Mouse (Mus musculus) erythroblast, embryonic 14.5 days (primary cell): ENCODE results near the gene Rnls. TPM values are rescaled to one million over a fixed set of nuclear protein-coding genes. Genes with fewer than 3 reads are reported as not detected.

Experiments
- H3K27me3 ChIP-seq: 2 replicates; pipeline ENCODE4 v1.6.1; 2012; ENCODE audit warnings: inconsistent platforms; ENCODE audit not compliant: control insufficient read depth
- H3K36me3 ChIP-seq: 2 replicates; pipeline ENCODE4 v1.6.1; 2012; ENCODE audit warnings: mild to moderate bottlenecking, inconsistent platforms; ENCODE audit not compliant: control insufficient read depth
- H3K4me1 ChIP-seq: 2 replicates; pipeline ENCODE4 v1.6.1; 2012; ENCODE audit warnings: inconsistent platforms; ENCODE audit not compliant: control insufficient read depth
- H3K4me3 ChIP-seq: replicated peaks from 2 replicates; pipeline ENCODE3; 2012; ENCODE audit warnings: moderate library complexity, mild to moderate bottlenecking, inconsistent platforms
- H3K9me3 ChIP-seq: 2 replicates; pipeline ENCODE4 v1.6.1; 2012; ENCODE audit warnings: low read length, inconsistent platforms, mixed read lengths; ENCODE audit not compliant: control insufficient read depth
- GATA1 ChIP-seq: IDR thresholded peaks from 2 replicates; pipeline ENCODE4 v1.6.1; 2012; ENCODE audit warnings: low read length, inconsistent platforms, mixed read lengths
- TAL1 ChIP-seq: IDR thresholded peaks from 3 replicates; pipeline ENCODE4 v1.6.1; 2012; ENCODE audit warnings: low read length, inconsistent platforms, mixed read lengths
- polyA plus RNA-seq: library from polyadenylated mRNA; stranded (reverse); fragments of >175 nt; gene quantifications from 2 replicates; pipeline ENCODE4 v1.2.3, GENCODE M21; 2012

Rnls gene
- polyA plus RNA-seq, 1 experiment, result 0.03 TPM

- Histone ChIP-seq H3K4me3 (no peak overlapping the region), H3K27me3 (no peaks in the 10 kb centered on the region), H3K36me3 (no peaks in the 10 kb centered on the region), H3K4me1 (no peaks in the 10 kb centered on the region), H3K9me3 (no peaks in the 10 kb centered on the region)
- TF ChIP-seq GATA1 (no peak), TAL1 (no peak)
Measured at GRCm38 (mm10) chr19:33217791-33218300, 174.2 kb downstream of the Rnls start.

DNA sequence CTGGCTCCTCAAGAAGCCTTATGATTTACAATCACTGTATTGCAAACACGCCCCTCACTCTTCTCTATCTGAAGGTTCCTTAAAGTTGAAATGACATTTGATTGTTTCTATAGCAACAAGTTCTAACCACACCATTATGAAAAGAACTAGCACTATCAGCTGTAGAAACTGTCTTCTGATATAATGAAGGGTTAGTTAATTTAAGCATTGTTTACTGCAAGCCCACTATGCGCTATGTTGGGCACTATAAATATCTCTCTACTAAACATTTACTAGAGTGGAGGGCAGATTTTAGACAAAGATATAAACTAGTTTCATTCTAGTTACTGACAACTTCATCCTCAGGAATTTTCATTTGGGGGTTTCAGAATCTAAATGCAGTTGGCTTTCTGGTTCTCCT is 182.4 kb downstream of the Rnls start:
- H3K9me3 ChIP-seq, result no peaks in the 10 kb centered on the region

GRCm38 (mm10) chr19:33207991-33208390 is 184.1 kb downstream of the Rnls start:
- H3K36me3 ChIP-seq, result no peaks in the 10 kb centered on the region
- no peaks in the 10 kb centered on the region for H3K9me3 ChIP-seq
- no peak for TF ChIP-seq TAL1
- TF ChIP-seq GATA1, result no peak
- H3K4me3 ChIP-seq, result no peak overlapping the region
- no peaks in the 10 kb centered on the region for H3K27me3 ChIP-seq
- no peaks in the 10 kb centered on the region for H3K4me1 ChIP-seq

More for the DNA sequence above, 182.4 kb downstream of the Rnls start:
- Histone ChIP-seq H3K4me3 (no peak overlapping the region), H3K36me3 (no peaks in the 10 kb centered on the region), H3K27me3 (no peaks in the 10 kb centered on the region), H3K4me1 (no peaks in the 10 kb centered on the region)
- TF ChIP-seq GATA1 (no peak), TAL1 (no peak)

GRCm38 (mm10) chr19:33205389-33205788 is 186.7 kb downstream of the Rnls start:
- no peak for TF ChIP-seq TAL1
- no peak overlapping the region for H3K4me3 ChIP-seq

GRCm38 (mm10) chr19:33202422-33202821 is 189.7 kb downstream of the Rnls start:
- H3K9me3 ChIP-seq, result no peaks in the 10 kb centered on the region
- H3K27me3 ChIP-seq, result no peaks in the 10 kb centered on the region
- no peak for TF ChIP-seq GATA1
- TF ChIP-seq TAL1, result no peak
- no peaks in the 10 kb centered on the region for H3K4me1 ChIP-seq
- H3K4me3 ChIP-seq, result no peak overlapping the region
- H3K36me3 ChIP-seq, result no peaks in the 10 kb centered on the region

More at GRCm38 (mm10) chr19:33205389-33205788, 186.7 kb downstream of the Rnls start:
- Histone ChIP-seq H3K4me1 (no peaks in the 10 kb centered on the region), H3K9me3 (no peaks in the 10 kb centered on the region), H3K36me3 (no peaks in the 10 kb centered on the region), H3K27me3 (no peaks in the 10 kb centered on the region)

- Histone ChIP-seq H3K4me1 (no peaks in the 10 kb centered on the region), H3K9me3 (no peaks in the 10 kb centered on the region), H3K4me3 (no peak overlapping the region), H3K27me3 (no peaks in the 10 kb centered on the region), H3K36me3 (no peaks in the 10 kb centered on the region)
- no peak for TF ChIP-seq TAL1
Measured at GRCm38 (mm10) chr19:33201181-33201580, 190.9 kb downstream of the Rnls start.

DNA sequence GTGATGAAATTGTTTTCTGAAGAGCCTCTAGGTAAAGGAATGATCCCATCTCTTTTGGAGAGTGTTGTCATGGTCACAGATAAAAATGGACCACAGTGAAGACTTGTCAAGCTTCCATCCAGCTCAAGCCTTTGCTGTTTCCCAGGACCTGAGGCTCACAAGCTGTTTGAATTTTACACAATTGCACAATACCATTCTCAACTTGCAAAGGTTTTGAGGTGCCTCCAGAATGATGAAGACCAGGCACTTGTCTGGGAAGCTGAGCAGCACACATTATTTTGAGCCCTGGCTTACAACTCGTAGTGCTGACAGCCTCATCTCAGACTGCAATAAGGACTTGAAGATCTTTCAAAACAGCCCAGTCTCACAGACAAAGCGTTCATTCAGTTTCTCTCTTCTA is 200.0 kb downstream of the Rnls start:
- H3K4me1 ChIP-seq, result no peaks in the 10 kb centered on the region
- H3K9me3 ChIP-seq, result no peaks in the 10 kb centered on the region
- no peaks in the 10 kb centered on the region for H3K36me3 ChIP-seq
- H3K4me3 ChIP-seq, result no peak overlapping the region
- no peaks in the 10 kb centered on the region for H3K27me3 ChIP-seq
- no peak for TF ChIP-seq GATA1
- no peak for TF ChIP-seq TAL1

- TF ChIP-seq GATA1 (no peak), TAL1 (no peak)
- H3K9me3 ChIP-seq, result no peaks in the 10 kb centered on the region
- no peak overlapping the region for H3K4me3 ChIP-seq
- H3K4me1 ChIP-seq, result no peaks in the 10 kb centered on the region
- no peaks in the 10 kb centered on the region for H3K36me3 ChIP-seq
- no peaks in the 10 kb centered on the region for H3K27me3 ChIP-seq
Measured at GRCm38 (mm10) chr19:33188766-33189165, 203.3 kb downstream of the Rnls start.

DNA sequence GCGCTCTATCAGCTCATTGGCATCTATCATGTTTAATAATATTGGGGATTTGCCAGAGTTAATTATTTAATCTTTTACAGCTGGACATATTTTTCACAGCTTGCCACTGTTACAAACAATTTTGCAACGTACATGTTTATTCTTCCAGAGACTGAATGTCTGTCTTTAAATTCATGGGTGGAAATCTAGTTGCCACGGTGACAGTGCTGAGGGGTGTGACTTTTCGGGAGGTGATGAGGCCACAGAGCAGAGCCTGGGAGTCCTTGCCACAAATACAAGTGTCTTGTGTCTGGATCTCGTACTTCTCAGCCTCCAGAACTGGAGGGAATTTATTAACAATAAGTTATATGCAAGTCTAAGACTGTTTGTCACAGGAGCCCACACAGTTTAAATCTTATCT is 212.5 kb downstream of the Rnls start:
- Histone ChIP-seq H3K9me3 (no peaks in the 10 kb centered on the region), H3K27me3 (no peaks in the 10 kb centered on the region), H3K36me3 (no peaks in the 10 kb centered on the region), H3K4me1 (no peaks in the 10 kb centered on the region), H3K4me3 (no peak overlapping the region)
- TF ChIP-seq TAL1, result no peak
- TF ChIP-seq GATA1, result no peak

GRCm38 (mm10) chr19:33178866-33179265 is 213.2 kb downstream of the Rnls start:
- H3K9me3 ChIP-seq, result no peaks in the 10 kb centered on the region
- no peaks in the 10 kb centered on the region for H3K36me3 ChIP-seq
- no peaks in the 10 kb centered on the region for H3K4me1 ChIP-seq
- TF ChIP-seq TAL1 (no peak), GATA1 (no peak)
- no peak overlapping the region for H3K4me3 ChIP-seq
- H3K27me3 ChIP-seq, result no peaks in the 10 kb centered on the region
